Mouse (Mus musculus): ENCODE measurements around the gene Tom1.

GRCm38 (mm10) chr8:75071627-75072346, 38.3 kb downstream of the Tom1 start:
- TF ChIP-seq ELF1 (IDR thresholded peaks at IDR 0.05; ENCODE audit: low read depth, low read length) (peak; percentile 31; the same call in 1 of the 2 replicates), MAFK (IDR thresholded peaks at IDR 0.05; ENCODE audit: borderline replicate concordance, low read depth, low read length) (no peak), CHD2 (IDR thresholded peaks at IDR 0.05; ENCODE audit: low read length) (no peak), USF2 (IDR thresholded peaks at IDR 0.05; ENCODE audit: borderline replicate concordance in 1 of 2, insufficient read depth in 1 of 2, low read depth in 1 of 2, low read length in 2 of 2) (no peak), GATA1 (IDR thresholded peaks at IDR 0.05; ENCODE audit: low read depth, low read length) (no peak), ZNF384 (IDR thresholded peaks at IDR 0.05; ENCODE audit: low read depth, low read length) (no peak)

Data from MEL (cell line).